Mouse (Mus musculus) cortical plate, adult 2 months (tissue): Measurements from ENCODE around the gene Dnaic2.

Source experiments
- CTCF ChIP-seq: fragments of 200-500 bp; IDR thresholded peaks from 2 replicates; pipeline ENCODE4 v1.5.1; 2011; ENCODE audit warnings: mild to moderate bottlenecking, control low read depth, low read length; ENCODE audit not compliant: insufficient read depth; ENCODE audit errors: extremely low read depth
- POLR2A ChIP-seq: fragments of 200-500 bp; IDR thresholded peaks from 2 replicates; pipeline ENCODE4 v1.6.1; 2011; ENCODE audit warnings: mild to moderate bottlenecking, low read length, control low read depth; ENCODE audit not compliant: insufficient read depth; ENCODE audit errors: extremely low read depth

DNA sequence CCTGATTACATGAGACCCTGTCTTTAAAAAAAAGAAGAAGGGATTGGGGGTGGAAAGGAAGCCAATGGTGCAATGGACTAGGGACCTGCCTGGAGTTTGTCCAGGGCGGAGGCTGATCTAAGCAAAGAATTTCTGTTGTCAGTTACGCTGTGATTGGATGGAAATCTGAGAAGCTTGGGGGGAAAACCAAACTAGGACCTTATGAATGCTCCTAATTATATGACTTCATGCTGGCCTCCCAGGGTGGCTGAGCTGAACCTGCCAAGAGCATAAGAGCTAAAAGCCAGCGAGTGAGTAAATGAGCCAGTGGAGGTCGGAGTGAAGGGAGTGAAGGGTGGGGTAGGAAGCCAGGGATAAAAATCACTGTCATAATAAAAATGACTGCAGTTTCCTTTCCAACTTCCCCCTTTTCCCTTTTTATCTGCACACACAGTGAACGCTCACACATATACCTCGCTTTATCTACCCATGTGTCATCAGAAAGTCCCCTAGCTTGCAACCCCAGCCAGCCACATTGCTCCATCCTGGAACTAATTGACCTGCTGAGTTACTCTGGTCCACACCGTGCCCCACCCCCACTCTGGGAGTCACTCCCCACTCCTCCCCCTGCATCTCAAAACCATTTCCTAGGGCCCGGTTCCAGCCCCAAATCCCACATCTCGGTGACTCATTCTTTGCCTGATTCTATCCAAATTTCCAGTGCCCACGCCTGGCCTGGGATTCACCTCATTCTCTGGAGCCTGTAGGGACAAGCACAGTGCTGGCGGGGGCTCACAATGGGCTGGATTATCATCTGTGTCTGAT lies 2.2 kb upstream of the Dnaic2 start:
- no peak for TF ChIP-seq CTCF
- TF ChIP-seq POLR2A: no peak
